ENCODE assay signal across 30 mouse cellular contexts in the genomic region with DNA sequence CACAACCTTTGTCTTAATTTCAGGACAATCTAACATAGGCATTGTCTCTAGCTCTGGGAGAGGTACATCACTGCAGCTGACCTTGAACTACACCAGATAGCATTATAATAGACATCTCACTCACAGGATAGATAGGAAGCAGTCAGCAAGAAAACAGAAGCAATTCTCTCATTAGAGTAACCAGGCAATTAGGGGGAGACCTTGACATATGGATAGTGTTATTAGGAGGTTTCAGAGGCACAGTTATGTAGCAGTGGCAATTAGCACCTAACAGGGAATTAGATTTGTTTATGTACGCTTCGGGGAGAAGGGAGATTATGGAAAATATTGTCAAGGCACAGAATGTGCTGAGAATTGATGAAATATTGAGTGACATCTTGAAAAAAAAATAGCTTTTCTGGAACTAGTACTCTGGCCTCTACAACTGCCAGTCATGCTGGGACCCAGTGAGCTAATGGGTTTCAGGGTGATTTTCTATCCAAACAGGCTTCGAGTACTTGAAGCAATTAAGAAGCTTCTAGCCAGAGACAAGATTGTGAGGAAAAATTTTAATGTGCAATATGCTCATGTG.
A peak's percentile ranks its signal among the peaks of the same experiment; 100 is the strongest.
DNase-seq lines count a peak whose midpoint lies in the region; ATAC-seq and TF ChIP-seq lines count a peak whose summit lies in the region.
"Had no signal": no experiment of that assay in that cellular context is flagged by ENCODE, and none has a peak within 500 bp of the region (broad histone marks: within the 10 kb centered on the region; RNA-seq: fewer than 3 reads in every experiment).

No protein-coding gene starts in this region.

- WGBS in forebrain, embryonic 11.5 days = 84% methylated on average over 3 of the region's 3 CpGs
- WGBS in forebrain, embryonic 10.5 days = 79% methylated on average over 3 of the region's 3 CpGs
- whole genome bisulfite sequencing in neural tube, embryonic 13.5 days = 75% methylated on average over 3 of the region's 3 CpGs
- WGBS in forebrain, postnatal 0 days = 45% methylated on average over 3 of the region's 3 CpGs

- H3K9ac ChIP-seq in forebrain, embryonic 11.5 days (ENCODE audit: low read length) = no peak overlapping the region
- H3K9ac ChIP-seq in neural tube, embryonic 13.5 days = no peak overlapping the region
- no peak overlapping the region for H3K9ac ChIP-seq in forebrain, postnatal 0 days
- H3K9ac ChIP-seq: limb, embryonic 15.5 days; liver, embryonic 13.5 days; midbrain, embryonic 13.5 days; stomach, embryonic 15.5 days had no signal

- H3K4me1 ChIP-seq in forebrain, embryonic 11.5 days (replicated peaks; ENCODE audit: control insufficient read depth, insufficient read depth, low read length) = no peaks in the 10 kb centered on the region
- no peaks in the 10 kb centered on the region for H3K4me1 ChIP-seq in forebrain, embryonic 10.5 days
- H3K4me1 ChIP-seq in neural tube, embryonic 13.5 days (replicated peaks) = no peaks in the 10 kb centered on the region
- H3K4me1 ChIP-seq in forebrain, postnatal 0 days (ENCODE audit: insufficient read depth) = no peaks in the 10 kb centered on the region
- H3K4me1 ChIP-seq: limb, embryonic 10.5 days; limb, embryonic 15.5 days; liver, embryonic 13.5 days; megakaryocyte, embryonic 14.5 days; midbrain, embryonic 13.5 days; stomach, embryonic 15.5 days had no signal

- DNase-seq in forebrain, embryonic 11.5 days (ENCODE audit: low spot score) = no peak
- DNase-seq in forebrain, embryonic 10.5 days (ENCODE audit: extremely low spot score, low spot score) = no peak
- DNase-seq in neural tube, embryonic 10.5 days (ENCODE audit: extremely low spot score, low spot score) = no peak
- no peak for DNase-seq in forebrain, postnatal 0 days
- no peak for DNase-seq in gastrocnemius, adult 2 months
- DNase-seq in T-cell, adult 2 months (ENCODE audit: low spot score) = no peak
- DNase-seq in layer of hippocampus, postnatal 14 days (ENCODE audit: low spot score in 2 of 2) = no peak
- DNase-seq: adrenal gland, adult 8-10 months; cerebellum, adult 9-10 months; cerebellum, postnatal 36 days; gastrocnemius, postnatal 10 days; heart, postnatal 14 days; kidney, adult 8-10 months; kidney, postnatal 4 days; layer of hippocampus, postnatal 36 days; liver, embryonic 13.5 days; lung, adult 18-20 months; lung, postnatal 4 days; right cerebral cortex, postnatal 14 days; thymus, postnatal 25 days had no signal

- intact Hi-C loops in gastrocnemius, adult 2 months (cut with DNase I) = no loop called here

- H3K4me2 ChIP-seq in forebrain, embryonic 11.5 days (ENCODE audit: low read depth, low read length, severe bottlenecking) = no peak overlapping the region
- no peak overlapping the region for H3K4me2 ChIP-seq in neural tube, embryonic 13.5 days
- no peak overlapping the region for H3K4me2 ChIP-seq in forebrain, postnatal 0 days (ENCODE audit: low read depth)
- H3K4me2 ChIP-seq: limb, embryonic 15.5 days; liver, embryonic 13.5 days; midbrain, embryonic 13.5 days; stomach, embryonic 15.5 days had no signal

- H3K36me3 ChIP-seq in forebrain, embryonic 11.5 days (ENCODE audit: control insufficient read depth, insufficient read depth, low read length) = no peaks in the 10 kb centered on the region
- no peaks in the 10 kb centered on the region for H3K36me3 ChIP-seq in forebrain, embryonic 10.5 days (replicated peaks)
- no peaks in the 10 kb centered on the region for H3K36me3 ChIP-seq in neural tube, embryonic 13.5 days
- no peaks in the 10 kb centered on the region for H3K36me3 ChIP-seq in forebrain, postnatal 0 days (ENCODE audit: insufficient read depth)
- H3K36me3 ChIP-seq: limb, embryonic 10.5 days; limb, embryonic 15.5 days; liver, embryonic 13.5 days; midbrain, embryonic 13.5 days; stomach, embryonic 15.5 days had no signal

- ATAC-seq in forebrain, embryonic 11.5 days (replicated peaks; ENCODE audit: low FRiP score) = 0 out of 2 replicates have a peak, but pooled peaks have one; percentile 21
- ATAC-seq in neural tube, embryonic 13.5 days (ENCODE audit: low read depth) = peak; percentile 53; the same call in 1 of the 2 replicates
- ATAC-seq in forebrain, postnatal 0 days = 0 out of 2 replicates have a peak, but pooled peaks have one; percentile 12
- ATAC-seq: intestine, embryonic 16.5 days; lung, postnatal 0 days; midbrain, embryonic 13.5 days had no signal

- no peaks in the 10 kb centered on the region for H3K27me3 ChIP-seq in forebrain, embryonic 11.5 days (ENCODE audit: control insufficient read depth, insufficient read depth, low read length)
- no peaks in the 10 kb centered on the region for H3K27me3 ChIP-seq in forebrain, embryonic 10.5 days (ENCODE audit: poor library complexity, severe bottlenecking)
- H3K27me3 ChIP-seq in neural tube, embryonic 13.5 days = no peaks in the 10 kb centered on the region
- no peaks in the 10 kb centered on the region for H3K27me3 ChIP-seq in forebrain, postnatal 0 days (ENCODE audit: insufficient read depth, low read length)
- H3K27me3 ChIP-seq: CH12.LX; limb, embryonic 15.5 days; liver, embryonic 13.5 days; megakaryocyte, embryonic 14.5 days; midbrain, embryonic 13.5 days; stomach, embryonic 15.5 days had no signal

- no peak for TF ChIP-seq CTCF in forebrain, postnatal 0 days (IDR thresholded peaks at IDR 0.05; ENCODE audit: low read depth)
- TF ChIP-seq CTCF in gastrocnemius, adult 2 months (IDR thresholded peaks at IDR 0.05) = no peak

- H3K27ac ChIP-seq in forebrain, embryonic 11.5 days (ENCODE audit: low read depth, low read length) = no peak overlapping the region
- H3K27ac ChIP-seq in forebrain, embryonic 10.5 days = no peak overlapping the region
- H3K27ac ChIP-seq in neural tube, embryonic 13.5 days (replicated peaks) = no peak overlapping the region
- H3K27ac ChIP-seq in forebrain, postnatal 0 days (ENCODE audit: low read depth, low read length) = no peak overlapping the region
- no peak overlapping the region for H3K27ac ChIP-seq in gastrocnemius, adult 2 months
- H3K27ac ChIP-seq: kidney, postnatal 0 days; limb, embryonic 10.5 days; limb, embryonic 15.5 days; liver, embryonic 13.5 days; midbrain, embryonic 13.5 days; stomach, embryonic 15.5 days had no signal

- no peaks in the 10 kb centered on the region for H3K9me3 ChIP-seq in forebrain, embryonic 11.5 days (ENCODE audit: control insufficient read depth, low read length)
- no peaks in the 10 kb centered on the region for H3K9me3 ChIP-seq in forebrain, embryonic 10.5 days
- H3K9me3 ChIP-seq in neural tube, embryonic 13.5 days = no peaks in the 10 kb centered on the region
- no peaks in the 10 kb centered on the region for H3K9me3 ChIP-seq in forebrain, postnatal 0 days (ENCODE audit: low read length)
- H3K9me3 ChIP-seq: limb, embryonic 10.5 days; limb, embryonic 15.5 days; liver, embryonic 13.5 days; megakaryocyte, embryonic 14.5 days; midbrain, embryonic 13.5 days; stomach, embryonic 15.5 days had no signal

- no peak overlapping the region for H3K4me3 ChIP-seq in forebrain, embryonic 11.5 days (ENCODE audit: low read depth, low read length)
- no peak overlapping the region for H3K4me3 ChIP-seq in forebrain, embryonic 10.5 days
- no peak overlapping the region for H3K4me3 ChIP-seq in neural tube, embryonic 13.5 days
- H3K4me3 ChIP-seq in forebrain, postnatal 0 days (ENCODE audit: low read depth, low read length) = no peak overlapping the region
- no peak overlapping the region for H3K4me3 ChIP-seq in gastrocnemius, adult 2 months
- H3K4me3 ChIP-seq: limb, embryonic 10.5 days; limb, embryonic 15.5 days; liver, embryonic 13.5 days; megakaryocyte, embryonic 14.5 days; midbrain, embryonic 13.5 days; stomach, embryonic 15.5 days had no signal
